In genomic region chr8:10905761-10906160, GRCm38 (mm10) we compare ENCODE assay signal across 18 mouse cellular contexts.
"Had no signal": no experiment of that assay in that cellular context is flagged by ENCODE, and none has a peak within 500 bp of the region (broad histone marks: within the 10 kb centered on the region; RNA-seq: fewer than 3 reads in every experiment).

No protein-coding gene starts in this region.

- H3K9ac ChIP-seq: lung, embryonic 15.5 days; midbrain, embryonic 13.5 days; midbrain, embryonic 15.5 days; neural tube, embryonic 12.5 days had no signal

- DNase-seq: lung, adult 2 months; lung, postnatal 14 days; lung, postnatal 36 days; retina, postnatal 1 day; right cerebral cortex, adult 18-20 months; right cerebral cortex, postnatal 25 days; right cerebral cortex, postnatal 4 days; spleen, adult 18-20 months; thymus, adult 18-20 months; thymus, postnatal 14 days; thymus, postnatal 36 days had no signal

- H3K4me3 ChIP-seq: lung, embryonic 15.5 days; megakaryocyte, embryonic 14.5 days; midbrain, embryonic 13.5 days; midbrain, embryonic 15.5 days; neural tube, embryonic 12.5 days had no signal

- H3K36me3 ChIP-seq: lung, embryonic 15.5 days; midbrain, embryonic 13.5 days; midbrain, embryonic 15.5 days; neural tube, embryonic 12.5 days had no signal

- H3K27ac ChIP-seq: lung, embryonic 15.5 days; macrophage; midbrain, embryonic 13.5 days; midbrain, embryonic 15.5 days; neural tube, embryonic 12.5 days had no signal

- H3K9me3 ChIP-seq: lung, embryonic 15.5 days; megakaryocyte, embryonic 14.5 days; midbrain, embryonic 13.5 days; midbrain, embryonic 15.5 days; neural tube, embryonic 12.5 days had no signal

- H3K4me2 ChIP-seq: lung, embryonic 15.5 days; midbrain, embryonic 11.5 days; midbrain, embryonic 13.5 days; midbrain, embryonic 15.5 days; neural tube, embryonic 12.5 days had no signal

- H3K27me3 ChIP-seq: midbrain, embryonic 15.5 days; neural tube, embryonic 12.5 days had no signal

- H3K4me1 ChIP-seq: neural tube, embryonic 12.5 days had no signal

- ATAC-seq: midbrain, embryonic 13.5 days; midbrain, embryonic 15.5 days had no signal
